Mouse (Mus musculus): ENCODE results near the gene D630045J12Rik. TPM values are rescaled to one million over a fixed set of nuclear protein-coding genes. Genes with fewer than 3 reads are reported as not detected.

Gene D630045J12Rik
- polyA plus RNA-seq, 1 experiment, result 0.35 TPM

GRCm38 (mm10) chr6:38252766-38253735 is 758 bp downstream of the D630045J12Rik start:
- Histone ChIP-seq H3K4me1 (ENCODE audit: control insufficient read depth, insufficient read depth, insufficient read length, low read length) (no peaks in the 10 kb centered on the region), H3K4me3 (ENCODE audit: low read depth, low read length) (peak overlapping the region; percentile 88), H3K27ac (ENCODE audit: insufficient read depth, low read depth, low read length) (no peak overlapping the region), H3K36me3 (ENCODE audit: control insufficient read depth, insufficient read depth, low read length) (no peaks in the 10 kb centered on the region), H3K27me3 (ENCODE audit: control insufficient read depth, insufficient read depth, low read length) (no peaks in the 10 kb centered on the region)
- WGBS, result 26% methylated on average over 19 of the region's 19 CpGs
- TF ChIP-seq CTCF (IDR thresholded peaks at IDR 0.05; ENCODE audit: extremely low read depth, insufficient read length, insufficient replicate concordance, low read depth, low read length), result no peak
- no peak for TF ChIP-seq POLR2A (IDR thresholded peaks at IDR 0.05; ENCODE audit: low read depth, low read length)

DNA sequence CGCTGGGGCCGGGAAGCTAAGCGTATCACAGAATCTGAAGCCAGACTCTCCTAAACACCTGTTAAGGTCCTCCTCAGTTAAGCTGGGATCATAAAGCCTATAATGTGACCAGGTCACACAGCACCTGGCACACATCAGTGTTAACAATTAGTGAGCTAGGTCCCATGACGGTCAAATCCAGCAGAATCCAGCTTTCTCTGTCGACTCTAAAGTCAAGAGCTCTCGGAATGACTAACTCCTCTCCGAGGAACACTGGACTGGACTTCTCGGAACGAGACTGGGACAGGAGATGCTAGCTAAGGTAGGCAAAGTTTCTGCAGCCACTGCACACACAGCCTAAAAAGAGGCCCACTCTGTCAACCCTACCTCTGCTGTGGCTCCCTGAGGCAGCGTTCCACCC is 1.7 kb downstream of the D630045J12Rik start:
- Histone ChIP-seq H3K27ac (ENCODE audit: insufficient read depth, low read depth, low read length) (no peak overlapping the region), H3K4me3 (ENCODE audit: low read depth, low read length) (no peak overlapping the region), H3K36me3 (ENCODE audit: control insufficient read depth, insufficient read depth, low read length) (no peaks in the 10 kb centered on the region), H3K27me3 (ENCODE audit: control insufficient read depth, insufficient read depth, low read length) (no peaks in the 10 kb centered on the region), H3K4me1 (ENCODE audit: control insufficient read depth, insufficient read depth, insufficient read length, low read length) (no peaks in the 10 kb centered on the region)
- WGBS, result 94% methylated on average over 10 of the region's 10 CpGs
- TF ChIP-seq CTCF (IDR thresholded peaks at IDR 0.05; ENCODE audit: extremely low read depth, insufficient read length, insufficient replicate concordance, low read depth, low read length), result no peak
- TF ChIP-seq POLR2A (IDR thresholded peaks at IDR 0.05; ENCODE audit: low read depth, low read length), result no peak

DNA sequence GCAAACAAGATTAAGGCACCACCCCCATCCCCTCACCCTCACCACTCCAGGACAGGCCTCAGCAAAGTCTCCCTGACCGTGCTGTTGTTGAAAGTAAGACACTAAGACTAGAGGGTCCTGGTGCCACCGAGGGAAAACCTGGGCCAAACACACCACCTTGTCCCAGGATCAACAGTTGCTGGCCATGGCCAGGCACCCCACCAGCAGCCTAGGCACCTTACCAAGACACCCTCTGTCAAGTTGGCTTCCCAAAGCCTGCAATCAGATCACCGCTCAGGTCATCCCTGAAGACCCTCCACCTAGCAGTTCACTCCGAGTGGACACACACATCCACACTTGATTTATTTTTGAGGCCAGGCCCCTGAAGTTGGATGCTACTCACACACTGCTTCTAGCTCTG is 2.3 kb downstream of the D630045J12Rik start:
- no peaks in the 10 kb centered on the region for H3K4me1 ChIP-seq (ENCODE audit: control insufficient read depth, insufficient read depth, insufficient read length, low read length)
- H3K27ac ChIP-seq (ENCODE audit: insufficient read depth, low read depth, low read length), result no peak overlapping the region
- TF ChIP-seq POLR2A (IDR thresholded peaks at IDR 0.05; ENCODE audit: low read depth, low read length) (no peak), CTCF (IDR thresholded peaks at IDR 0.05; ENCODE audit: extremely low read depth, insufficient read length, insufficient replicate concordance, low read depth, low read length) (no peak)
- no peaks in the 10 kb centered on the region for H3K27me3 ChIP-seq (ENCODE audit: control insufficient read depth, insufficient read depth, low read length)
- no peaks in the 10 kb centered on the region for H3K36me3 ChIP-seq (ENCODE audit: control insufficient read depth, insufficient read depth, low read length)
- no peak overlapping the region for H3K4me3 ChIP-seq (ENCODE audit: low read depth, low read length)
- WGBS, result 80% methylated on average over 4 of the region's 4 CpGs

DNA sequence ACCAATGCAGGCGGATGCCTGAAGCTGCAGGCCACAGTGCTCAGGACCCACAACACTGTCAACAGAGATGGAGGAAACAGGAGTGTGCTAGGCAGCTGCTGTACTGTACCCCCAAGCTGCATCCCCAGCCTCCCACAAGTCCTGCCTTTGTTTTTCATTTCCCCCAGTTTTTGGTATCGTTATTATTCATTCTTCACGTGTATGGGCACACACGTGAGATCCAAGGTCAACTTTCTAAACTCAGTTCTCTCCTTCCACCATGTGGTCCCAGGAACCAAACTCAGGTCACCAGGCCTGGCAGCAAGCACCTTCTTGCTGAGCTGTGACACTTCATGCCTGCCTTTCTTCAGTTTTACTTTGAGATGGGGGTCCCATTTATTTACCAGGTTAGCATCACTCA is 6.4 kb downstream of the D630045J12Rik start:
- Histone ChIP-seq H3K27me3 (ENCODE audit: control insufficient read depth, insufficient read depth, low read length) (no peaks in the 10 kb centered on the region), H3K36me3 (ENCODE audit: control insufficient read depth, insufficient read depth, low read length) (no peaks in the 10 kb centered on the region), H3K27ac (ENCODE audit: insufficient read depth, low read depth, low read length) (no peak overlapping the region), H3K4me3 (ENCODE audit: low read depth, low read length) (no peak overlapping the region), H3K4me1 (ENCODE audit: control insufficient read depth, insufficient read depth, insufficient read length, low read length) (no peaks in the 10 kb centered on the region)
- WGBS, result 88% methylated on average over 4 of the region's 4 CpGs
- TF ChIP-seq POLR2A (IDR thresholded peaks at IDR 0.05; ENCODE audit: low read depth, low read length) (no peak), CTCF (IDR thresholded peaks at IDR 0.05; ENCODE audit: extremely low read depth, insufficient read length, insufficient replicate concordance, low read depth, low read length) (no peak)

- TF ChIP-seq CTCF (IDR thresholded peaks at IDR 0.05; ENCODE audit: extremely low read depth, insufficient read length, insufficient replicate concordance, low read depth, low read length), result no peak
- no peak for TF ChIP-seq POLR2A (IDR thresholded peaks at IDR 0.05; ENCODE audit: low read depth, low read length)
- Histone ChIP-seq H3K27me3 (ENCODE audit: control insufficient read depth, insufficient read depth, low read length) (no peaks in the 10 kb centered on the region), H3K4me3 (ENCODE audit: low read depth, low read length) (no peak overlapping the region), H3K27ac (ENCODE audit: insufficient read depth, low read depth, low read length) (no peak overlapping the region), H3K4me1 (ENCODE audit: control insufficient read depth, insufficient read depth, insufficient read length, low read length) (no peaks in the 10 kb centered on the region), H3K36me3 (ENCODE audit: control insufficient read depth, insufficient read depth, low read length) (no peaks in the 10 kb centered on the region)
- 82% methylated on average over 3 of the region's 3 CpGs for WGBS
Measured at GRCm38 (mm10) chr6:38244806-38245205, 9.0 kb downstream of the D630045J12Rik start.

- H3K27ac ChIP-seq (ENCODE audit: insufficient read depth, low read depth, low read length), result no peak overlapping the region
- no peaks in the 10 kb centered on the region for H3K27me3 ChIP-seq (ENCODE audit: control insufficient read depth, insufficient read depth, low read length)
- WGBS, result 67% methylated on average over 3 of the region's 3 CpGs
- no peaks in the 10 kb centered on the region for H3K36me3 ChIP-seq (ENCODE audit: control insufficient read depth, insufficient read depth, low read length)
- no peak overlapping the region for H3K4me3 ChIP-seq (ENCODE audit: low read depth, low read length)
- H3K4me1 ChIP-seq (ENCODE audit: control insufficient read depth, insufficient read depth, insufficient read length, low read length), result no peaks in the 10 kb centered on the region
- TF ChIP-seq CTCF (IDR thresholded peaks at IDR 0.05; ENCODE audit: extremely low read depth, insufficient read length, insufficient replicate concordance, low read depth, low read length) (no peak), POLR2A (IDR thresholded peaks at IDR 0.05; ENCODE audit: low read depth, low read length) (no peak)
Measured at GRCm38 (mm10) chr6:38244167-38244566, 9.6 kb downstream of the D630045J12Rik start.

DNA sequence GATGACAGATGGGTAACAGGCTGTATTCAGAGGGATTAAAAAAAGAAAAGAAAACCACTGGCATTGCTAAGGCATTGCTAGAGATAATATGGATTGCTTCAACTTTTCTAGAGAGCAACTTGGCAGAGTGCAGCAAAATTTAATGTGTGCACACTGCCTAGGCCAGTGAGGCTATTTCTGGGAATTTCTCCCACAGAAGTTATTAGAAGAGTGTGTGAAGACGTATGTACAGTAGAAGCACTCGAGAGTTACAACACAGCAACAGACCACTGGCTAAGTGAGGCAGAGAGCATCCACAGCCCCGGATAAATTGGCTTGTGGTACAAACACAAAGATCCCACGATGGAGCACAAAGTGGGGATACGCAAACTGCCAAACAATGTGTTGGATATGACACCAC is 11.0 kb downstream of the D630045J12Rik start:
- Histone ChIP-seq H3K27ac (ENCODE audit: insufficient read depth, low read depth, low read length) (no peak overlapping the region), H3K4me1 (ENCODE audit: control insufficient read depth, insufficient read depth, insufficient read length, low read length) (no peaks in the 10 kb centered on the region), H3K36me3 (ENCODE audit: control insufficient read depth, insufficient read depth, low read length) (no peaks in the 10 kb centered on the region), H3K4me3 (ENCODE audit: low read depth, low read length) (no peak overlapping the region), H3K27me3 (ENCODE audit: control insufficient read depth, insufficient read depth, low read length) (no peaks in the 10 kb centered on the region)
- TF ChIP-seq CTCF (IDR thresholded peaks at IDR 0.05; ENCODE audit: extremely low read depth, insufficient read length, insufficient replicate concordance, low read depth, low read length) (no peak), POLR2A (IDR thresholded peaks at IDR 0.05; ENCODE audit: low read depth, low read length) (no peak)
- 82% methylated on average over 5 of the region's 5 CpGs for WGBS

Data from small intestine, adult 2 months (tissue).